Mouse (Mus musculus): ENCODE measurements around the gene Pdgfra. TPM values are rescaled to one million over a fixed set of nuclear protein-coding genes. Genes with fewer than 3 reads are reported as not detected.

Pdgfra gene
- polyA plus RNA-seq, 1 experiment from 2014 or later = 5.2 TPM

- Histone ChIP-seq H3K4me1 (replicated peaks) (peaks cover 11% of the 10 kb centered on the region), H3K27ac (no peak overlapping the region), H3K4me2 (replicated peaks) (no peak overlapping the region), H3K27me3 (no peaks in the 10 kb centered on the region), H3K9ac (replicated peaks) (no peak overlapping the region), H3K9me3 (no peaks in the 10 kb centered on the region), H3K4me3 (replicated peaks) (no peak overlapping the region), H3K36me3 (no peaks in the 10 kb centered on the region)
- ATAC-seq = no peak
- 82% methylated on average over 7 of the region's 7 CpGs for WGBS
Measured at GRCm38 (mm10) chr5:75184693-75185235, 32.7 kb downstream of the Pdgfra start.

GRCm38 (mm10) chr5:75185584-75185983, 33.5 kb downstream of the Pdgfra start:
- Histone ChIP-seq H3K9ac (replicated peaks) (no peak overlapping the region), H3K27ac (no peak overlapping the region), H3K9me3 (no peaks in the 10 kb centered on the region), H3K4me3 (replicated peaks) (no peak overlapping the region), H3K4me2 (replicated peaks) (no peak overlapping the region), H3K27me3 (no peaks in the 10 kb centered on the region), H3K36me3 (no peaks in the 10 kb centered on the region), H3K4me1 (replicated peaks) (peaks cover 9% of the 10 kb centered on the region)
- 88% methylated on average over 7 of the region's 7 CpGs for WGBS
- no peak for ATAC-seq

GRCm38 (mm10) chr5:75189319-75189987, 37.4 kb downstream of the Pdgfra start:
- peak; percentile 81 for ATAC-seq
- WGBS = 53% methylated on average over 15 of the region's 15 CpGs
- peaks cover 9% of the 10 kb centered on the region for H3K4me1 ChIP-seq (replicated peaks)
- no peaks in the 10 kb centered on the region for H3K9me3 ChIP-seq
- no peaks in the 10 kb centered on the region for H3K27me3 ChIP-seq
- no peak overlapping the region for H3K27ac ChIP-seq
- H3K9ac ChIP-seq (replicated peaks) = no peak overlapping the region
- no peak overlapping the region for H3K4me2 ChIP-seq (replicated peaks)
- H3K4me3 ChIP-seq (replicated peaks) = no peak overlapping the region
- H3K36me3 ChIP-seq = no peaks in the 10 kb centered on the region

- Histone ChIP-seq H3K9me3 (no peaks in the 10 kb centered on the region), H3K27ac (no peak overlapping the region), H3K9ac (replicated peaks) (no peak overlapping the region), H3K27me3 (no peaks in the 10 kb centered on the region), H3K36me3 (no peaks in the 10 kb centered on the region), H3K4me2 (replicated peaks) (no peak overlapping the region), H3K4me3 (replicated peaks) (no peak overlapping the region), H3K4me1 (replicated peaks) (peaks cover 9% of the 10 kb centered on the region)
- WGBS = 89% methylated on average over 5 of the region's 5 CpGs
- ATAC-seq = no peak
Measured at GRCm38 (mm10) chr5:75193107-75193506, 41.0 kb downstream of the Pdgfra start.

- Histone ChIP-seq H3K4me2 (replicated peaks) (no peak overlapping the region), H3K27ac (no peak overlapping the region), H3K4me1 (replicated peaks) (0 out of 2 replicates have a peak, but pooled peaks cover 5% of the 10 kb centered on the region), H3K27me3 (no peaks in the 10 kb centered on the region), H3K9ac (replicated peaks) (no peak overlapping the region), H3K36me3 (no peaks in the 10 kb centered on the region), H3K4me3 (replicated peaks) (no peak overlapping the region), H3K9me3 (no peaks in the 10 kb centered on the region)
- 70% methylated on average over 8 of the region's 8 CpGs for WGBS
- 0 out of 2 replicates have a peak, but pooled peaks have one; percentile 37 for ATAC-seq
Measured at GRCm38 (mm10) chr5:75198413-75198812, 46.3 kb downstream of the Pdgfra start.

- H3K9me3 ChIP-seq = no peaks in the 10 kb centered on the region
- 62% methylated on average over 9 of the region's 9 CpGs for WGBS
- H3K36me3 ChIP-seq = no peaks in the 10 kb centered on the region
- ATAC-seq = no peak
- H3K27me3 ChIP-seq = no peaks in the 10 kb centered on the region
- H3K9ac ChIP-seq (replicated peaks) = no peak overlapping the region
- peak overlapping the region; percentile 20; the same call in 1 of the 2 replicates for H3K27ac ChIP-seq
- H3K4me2 ChIP-seq (replicated peaks) = no peak overlapping the region
- no peak overlapping the region for H3K4me3 ChIP-seq (replicated peaks)
- H3K4me1 ChIP-seq (replicated peaks) = 0 out of 2 replicates have a peak, but pooled peaks cover 5% of the 10 kb centered on the region
Measured at GRCm38 (mm10) chr5:75199698-75200365, 47.7 kb downstream of the Pdgfra start.

GRCm38 (mm10) chr5:75200366-75200724, 48.3 kb downstream of the Pdgfra start:
- Histone ChIP-seq H3K27me3 (no peaks in the 10 kb centered on the region), H3K4me2 (replicated peaks) (no peak overlapping the region), H3K4me3 (replicated peaks) (no peak overlapping the region), H3K9ac (replicated peaks) (no peak overlapping the region), H3K9me3 (no peaks in the 10 kb centered on the region), H3K27ac (no peak overlapping the region), H3K4me1 (replicated peaks) (0 out of 2 replicates have a peak, but pooled peaks cover 5% of the 10 kb centered on the region), H3K36me3 (no peaks in the 10 kb centered on the region)
- 94% methylated on average over 10 of the region's 10 CpGs for WGBS
- ATAC-seq = 0 out of 2 replicates have a peak, but pooled peaks have one; percentile 55

GRCm38 (mm10) chr5:75207905-75208304, 55.8 kb downstream of the Pdgfra start:
- no peak for ATAC-seq
- no peaks in the 10 kb centered on the region for H3K36me3 ChIP-seq
- H3K27ac ChIP-seq = no peak overlapping the region
- no peaks in the 10 kb centered on the region for H3K4me1 ChIP-seq (replicated peaks)
- H3K4me2 ChIP-seq (replicated peaks) = no peak overlapping the region
- H3K4me3 ChIP-seq (replicated peaks) = no peak overlapping the region
- 90% methylated on average over 3 of the region's 3 CpGs for WGBS
- H3K9ac ChIP-seq (replicated peaks) = no peak overlapping the region
- H3K27me3 ChIP-seq = peaks cover 14% of the 10 kb centered on the region
- H3K9me3 ChIP-seq = no peaks in the 10 kb centered on the region

GRCm38 (mm10) chr5:75209966-75210365, 57.9 kb downstream of the Pdgfra start:
- WGBS = 14% methylated on average over 1 of the region's 1 CpGs
- no peak overlapping the region for H3K4me3 ChIP-seq (replicated peaks)
- no peak overlapping the region for H3K27ac ChIP-seq
- no peaks in the 10 kb centered on the region for H3K4me1 ChIP-seq (replicated peaks)
- no peaks in the 10 kb centered on the region for H3K9me3 ChIP-seq
- no peak overlapping the region for H3K4me2 ChIP-seq (replicated peaks)
- no peaks in the 10 kb centered on the region for H3K36me3 ChIP-seq
- H3K27me3 ChIP-seq = peaks cover 14% of the 10 kb centered on the region
- H3K9ac ChIP-seq (replicated peaks) = no peak overlapping the region
- no peak for ATAC-seq

- Histone ChIP-seq H3K27ac (no peak overlapping the region), H3K4me1 (replicated peaks) (no peaks in the 10 kb centered on the region), H3K27me3 (peaks cover 7% of the 10 kb centered on the region; the same call in 1 of the 2 replicates), H3K4me2 (replicated peaks) (no peak overlapping the region), H3K9ac (replicated peaks) (no peak overlapping the region), H3K9me3 (no peaks in the 10 kb centered on the region), H3K36me3 (no peaks in the 10 kb centered on the region), H3K4me3 (replicated peaks) (no peak overlapping the region)
- 48% methylated on average over 6 of the region's 6 CpGs for WGBS
- ATAC-seq = peak; percentile 69
Measured at GRCm38 (mm10) chr5:75214520-75214919, 62.4 kb downstream of the Pdgfra start.

- no peak overlapping the region for H3K27ac ChIP-seq
- 87% methylated on average over 7 of the region's 7 CpGs for WGBS
- H3K4me2 ChIP-seq (replicated peaks) = no peak overlapping the region
- H3K36me3 ChIP-seq = no peaks in the 10 kb centered on the region
- H3K27me3 ChIP-seq = peaks cover 7% of the 10 kb centered on the region; the same call in 1 of the 2 replicates
- 0 out of 2 replicates have a peak, but pooled peaks have one; percentile 56 for ATAC-seq
- H3K4me3 ChIP-seq (replicated peaks) = no peak overlapping the region
- H3K9ac ChIP-seq (replicated peaks) = no peak overlapping the region
- no peaks in the 10 kb centered on the region for H3K9me3 ChIP-seq
- H3K4me1 ChIP-seq (replicated peaks) = no peaks in the 10 kb centered on the region
Measured at GRCm38 (mm10) chr5:75214929-75215328, 62.8 kb downstream of the Pdgfra start.

- Histone ChIP-seq H3K27me3 (peaks cover 7% of the 10 kb centered on the region; the same call in 1 of the 2 replicates), H3K36me3 (no peaks in the 10 kb centered on the region), H3K4me3 (replicated peaks) (no peak overlapping the region), H3K9me3 (no peaks in the 10 kb centered on the region), H3K4me1 (replicated peaks) (no peaks in the 10 kb centered on the region), H3K9ac (replicated peaks) (no peak overlapping the region), H3K4me2 (replicated peaks) (no peak overlapping the region), H3K27ac (no peak overlapping the region)
- 67% methylated on average over 7 of the region's 7 CpGs for WGBS
- peak; percentile 45; the same call in 1 of the 2 replicates for ATAC-seq
Measured at GRCm38 (mm10) chr5:75215678-75216256, 63.7 kb downstream of the Pdgfra start.
